Mouse (Mus musculus) liver, adult 2 months (tissue): Measurements from ENCODE around the gene Ajuba. TPM values are rescaled to one million over a fixed set of nuclear protein-coding genes. Genes with fewer than 3 reads are reported as not detected.

Source experiments
- DNase-seq: peaks from one replicate; pipeline ENCODE4 v3.0.0-alpha.2; 2011; ENCODE audit warnings: low read depth, low spot score; ENCODE audit errors: extremely low read depth
- H3K27ac ChIP-seq: fragments of 200-500 bp; replicated peaks from 2 replicates; pipeline ENCODE4 v1.5.1; 2012; ENCODE audit warnings: low read depth, mild to moderate bottlenecking, control low read depth, inconsistent platforms, low read length; ENCODE audit not compliant: insufficient read depth
- H3K27me3 ChIP-seq: fragments of 200-500 bp; 2 replicates; pipeline ENCODE4 v1.6.1; 2012; ENCODE audit warnings: mild to moderate bottlenecking, moderate library complexity, low read length, inconsistent platforms; ENCODE audit not compliant: control insufficient read depth, insufficient read depth
- H3K36me3 ChIP-seq: fragments of 200-500 bp; 2 replicates; pipeline ENCODE4 v1.6.1; 2012; ENCODE audit warnings: low read length, inconsistent platforms; ENCODE audit not compliant: control insufficient read depth, insufficient read depth
- H3K4me1 ChIP-seq: fragments of 200-500 bp; 2 replicates; pipeline ENCODE4 v1.6.1; 2011; ENCODE audit warnings: low read length; ENCODE audit not compliant: control insufficient read depth, insufficient read depth
- H3K4me3 ChIP-seq: fragments of 200-500 bp; 2 replicates; pipeline ENCODE4 v1.5.1; 2011; ENCODE audit warnings: low read depth, mild to moderate bottlenecking, control low read depth, low read length, moderate library complexity; ENCODE audit not compliant: insufficient read depth
- H3K79me2 ChIP-seq: fragments of 200-500 bp; 2 replicates; pipeline ENCODE4 v1.6.1; 2012; ENCODE audit warnings: inconsistent platforms, mild to moderate bottlenecking, low read length, moderate library complexity; ENCODE audit not compliant: control insufficient read depth, insufficient read depth
- H3K9ac ChIP-seq: fragments of 200-500 bp; 2 replicates; pipeline ENCODE4 v1.6.1; 2012; ENCODE audit warnings: low read depth, mild to moderate bottlenecking, control low read depth, inconsistent platforms, low read length
- CTCF ChIP-seq: fragments of 200-500 bp; IDR thresholded peaks from 2 replicates; pipeline ENCODE4 v1.5.1; 2011; ENCODE audit warnings: low read depth, low read length, control low read depth
- POLR2A ChIP-seq: fragments of 200-500 bp; IDR thresholded peaks from 2 replicates; pipeline ENCODE4 v1.6.1; 2011; ENCODE audit warnings: low read length, control low read depth; ENCODE audit not compliant: insufficient read depth; ENCODE audit errors: extremely low read depth
- WGBS: fragments of 180-500 bp; shearing (Covaris S2); methylation state at CpG from one replicate; pipeline ENCODE4 v1.1.7; 2018; 5-methylcytosine and 5-hydroxymethylcytosine counted together
- polyA plus RNA-seq: library from polyadenylated mRNA; depleted of rRNA; stranded (reverse); fragments of >200 nt; gene quantifications from 2 replicates; pipeline ENCODE4 v1.2.3, GENCODE M21; 2012
- total RNA-seq: library from RNA; depleted of rRNA; stranded (reverse); fragments of >200 nt; gene quantifications from 2 replicates; pipeline ENCODE4 v1.2.3, GENCODE M21; 2014

Ajuba gene
- total and polyA plus RNA-seq, 2 experiments, result 3.8 to 12.2 TPM

GRCm38 (mm10) chr14:54568694-54569414 lies 8.5 kb downstream of the Ajuba start:
- TF ChIP-seq POLR2A, result no peak
- TF ChIP-seq CTCF, result peak; percentile 78
- 73% methylated on average over 15 of the region's 15 CpGs for WGBS
- DNase-seq, result peak; percentile 57
- no peak overlapping the region for H3K4me3 ChIP-seq
- H3K27me3 ChIP-seq, result no peaks in the 10 kb centered on the region
- H3K4me1 ChIP-seq, result no peaks in the 10 kb centered on the region
- no peak overlapping the region for H3K27ac ChIP-seq
- no peaks in the 10 kb centered on the region for H3K79me2 ChIP-seq
- H3K36me3 ChIP-seq, result peaks cover 10% of the 10 kb centered on the region
- no peak overlapping the region for H3K9ac ChIP-seq

- no peaks in the 10 kb centered on the region for H3K4me1 ChIP-seq
- TF ChIP-seq CTCF (no peak), POLR2A (no peak)
- no peaks in the 10 kb centered on the region for H3K79me2 ChIP-seq
- H3K27ac ChIP-seq, result no peak overlapping the region
- WGBS, result 84% methylated on average over 14 of the region's 14 CpGs
- no peak for DNase-seq
- no peaks in the 10 kb centered on the region for H3K36me3 ChIP-seq
- H3K27me3 ChIP-seq, result no peaks in the 10 kb centered on the region
- H3K9ac ChIP-seq, result no peak overlapping the region
- H3K4me3 ChIP-seq, result no peak overlapping the region
Observed at GRCm38 (mm10) chr14:54560527-54561242, 16.7 kb downstream of the Ajuba start.

- Histone ChIP-seq H3K4me3 (no peak overlapping the region), H3K27me3 (no peaks in the 10 kb centered on the region), H3K79me2 (no peaks in the 10 kb centered on the region), H3K9ac (no peak overlapping the region), H3K27ac (no peak overlapping the region), H3K36me3 (no peaks in the 10 kb centered on the region), H3K4me1 (peaks cover 2% of the 10 kb centered on the region; the same call in 1 of the 2 replicates)
- no peak for TF ChIP-seq POLR2A
- no peak for TF ChIP-seq CTCF
- no peak for DNase-seq
- WGBS, result 69% methylated on average over 8 of the region's 8 CpGs
Observed at GRCm38 (mm10) chr14:54557330-54557729, 20.0 kb downstream of the Ajuba start.

GRCm38 (mm10) chr14:54553975-54554769 lies 23.2 kb downstream of the Ajuba start, which contains the start of gene Haus4:
TSS of gene Haus4 (minus strand) at chr14:54554616.
- peaks cover 4% of the 10 kb centered on the region; the same call in 1 of the 2 replicates for H3K36me3 ChIP-seq

GRCm38 (mm10) chr14:54553454-54553974 lies 23.8 kb downstream of the Ajuba start:
- TF ChIP-seq POLR2A, result no peak
- no peak for TF ChIP-seq CTCF
- peaks cover 2% of the 10 kb centered on the region; the same call in 1 of the 2 replicates for H3K4me1 ChIP-seq
- H3K9ac ChIP-seq, result peak overlapping the region; percentile 79
- no peak for DNase-seq
- no peaks in the 10 kb centered on the region for H3K79me2 ChIP-seq
- H3K27ac ChIP-seq, result peak overlapping the region; percentile 66
- no peaks in the 10 kb centered on the region for H3K27me3 ChIP-seq
- 4% methylated on average over 21 of the region's 21 CpGs for WGBS
- H3K4me3 ChIP-seq, result peak overlapping the region; percentile 73
- H3K36me3 ChIP-seq, result peaks cover 5% of the 10 kb centered on the region; the same call in 1 of the 2 replicates

More at GRCm38 (mm10) chr14:54553975-54554769, 23.2 kb downstream of the Ajuba start, which contains the start of gene Haus4:
- Histone ChIP-seq H3K4me3 (peak within 1 kb of the TSS; percentile 73), H3K9ac (peak within 1 kb of the TSS; percentile 79), H3K4me1 (peaks cover 2% of the 10 kb centered on the region; the same call in 1 of the 2 replicates), H3K27ac (peak within 1 kb of the TSS; percentile 67), H3K79me2 (no peaks in the 10 kb centered on the region), H3K27me3 (no peaks in the 10 kb centered on the region)
- DNase-seq, result peak; percentile 86
- TF ChIP-seq CTCF (peak; percentile 84), POLR2A (peak; percentile 81)
- WGBS, result under 1% methylated on average over 76 of the region's 76 CpGs
